ENCODE assay signal across 26 mouse cellular contexts in the genomic region with DNA sequence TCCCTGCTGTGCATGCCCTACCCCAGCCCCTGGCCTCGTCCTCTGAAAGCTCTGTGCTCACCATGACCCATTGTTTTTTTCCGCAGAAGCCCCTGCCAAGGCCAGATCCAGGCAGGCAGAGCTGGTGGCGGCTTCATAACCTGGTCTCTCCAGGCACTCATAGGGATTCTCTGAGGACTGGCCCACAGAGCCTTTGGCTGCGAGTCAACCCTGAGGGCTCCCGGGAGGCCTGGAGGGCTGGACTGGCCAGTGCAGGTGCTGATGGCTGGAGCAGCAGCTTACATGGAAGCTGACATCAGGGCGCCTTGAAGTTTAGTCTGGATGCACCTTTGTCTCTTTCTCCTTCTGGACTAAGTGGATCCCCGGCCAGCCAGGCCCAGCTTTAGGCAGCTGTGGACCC. TPM values are rescaled to one million over a fixed set of nuclear protein-coding genes. Genes with fewer than 3 reads are reported as not detected.
DNase-seq lines count a peak whose midpoint lies in the region; ATAC-seq lines count a peak whose summit lies in the region.
"Had no signal": no experiment of that assay in that cellular context is flagged by ENCODE, and none has a peak within 500 bp of the region (broad histone marks: within the 10 kb centered on the region; RNA-seq: fewer than 3 reads in every experiment).

No protein-coding gene starts in this region.

- no peaks in the 10 kb centered on the region for H3K9me3 ChIP-seq in intestine, embryonic 15.5 days
- H3K9me3 ChIP-seq in intestine, embryonic 16.5 days (ENCODE audit: control insufficient read depth, low read length): no peaks in the 10 kb centered on the region
- no peaks in the 10 kb centered on the region for H3K9me3 ChIP-seq in kidney, embryonic 16.5 days (ENCODE audit: low read length)
- H3K9me3 ChIP-seq: embryonic facial prominence, embryonic 10.5 days; embryonic facial prominence, embryonic 13.5 days; forebrain, embryonic 12.5 days; forebrain, embryonic 15.5 days; G1E; hindbrain, embryonic 13.5 days had no signal

- H3K27ac ChIP-seq in intestine, embryonic 15.5 days: no peak overlapping the region
- H3K27ac ChIP-seq in intestine, embryonic 16.5 days (ENCODE audit: low read length): no peak overlapping the region
- no peak overlapping the region for H3K27ac ChIP-seq in kidney, embryonic 16.5 days (ENCODE audit: low read length)
- H3K27ac ChIP-seq: embryonic facial prominence, embryonic 10.5 days; embryonic facial prominence, embryonic 13.5 days; forebrain, embryonic 12.5 days; forebrain, embryonic 15.5 days; hindbrain, embryonic 13.5 days had no signal

- no peak overlapping the region for H3K4me3 ChIP-seq in intestine, embryonic 15.5 days (replicated peaks)
- no peak overlapping the region for H3K4me3 ChIP-seq in intestine, embryonic 16.5 days (ENCODE audit: low read length)
- H3K4me3 ChIP-seq in kidney, embryonic 16.5 days (ENCODE audit: low read length): no peak overlapping the region
- H3K4me3 ChIP-seq: embryonic facial prominence, embryonic 10.5 days; embryonic facial prominence, embryonic 13.5 days; erythroblast, embryonic 14.5 days; forebrain, embryonic 12.5 days; forebrain, embryonic 15.5 days; hindbrain, embryonic 13.5 days had no signal

- no peak for ATAC-seq in intestine, embryonic 15.5 days
- ATAC-seq in intestine, embryonic 16.5 days: no peak
- ATAC-seq in kidney, embryonic 16.5 days (ENCODE audit: low FRiP score, low TSS enrichment): no peak
- ATAC-seq: forebrain, embryonic 15.5 days; hindbrain, embryonic 16.5 days; inflammation-experienced regulatory T-cells, adult 6 months had no signal

- peaks cover 24% of the 10 kb centered on the region for H3K36me3 ChIP-seq in intestine, embryonic 15.5 days
- peaks cover 25% of the 10 kb centered on the region for H3K36me3 ChIP-seq in intestine, embryonic 16.5 days (ENCODE audit: control insufficient read depth, insufficient read depth, low read length)
- H3K36me3 ChIP-seq in kidney, embryonic 16.5 days (ENCODE audit: insufficient read depth, low read length): peaks cover 27% of the 10 kb centered on the region

- no peaks in the 10 kb centered on the region for H3K27me3 ChIP-seq in intestine, embryonic 15.5 days (replicated peaks)
- no peaks in the 10 kb centered on the region for H3K27me3 ChIP-seq in intestine, embryonic 16.5 days (replicated peaks; ENCODE audit: control insufficient read depth, insufficient read depth, low read length)
- H3K27me3 ChIP-seq in kidney, embryonic 16.5 days (ENCODE audit: insufficient read depth, low read length): no peaks in the 10 kb centered on the region
- H3K27me3 ChIP-seq: CH12.LX; embryonic facial prominence, embryonic 13.5 days; forebrain, embryonic 12.5 days; forebrain, embryonic 15.5 days; hindbrain, embryonic 13.5 days had no signal

- 0 out of 2 replicates have a peak overlapping the region, but pooled peaks have one; percentile 13 for H3K9ac ChIP-seq in intestine, embryonic 15.5 days
- H3K9ac ChIP-seq in intestine, embryonic 16.5 days (ENCODE audit: low read depth, low read length): no peak overlapping the region
- H3K9ac ChIP-seq in kidney, embryonic 16.5 days (replicated peaks; ENCODE audit: low read length): no peak overlapping the region
- H3K9ac ChIP-seq: embryonic facial prominence, embryonic 13.5 days; forebrain, embryonic 12.5 days; forebrain, embryonic 15.5 days; hindbrain, embryonic 13.5 days had no signal

- 80% methylated on average over 7 of the region's 7 CpGs for WGBS in intestine, embryonic 15.5 days
- WGBS in intestine, embryonic 16.5 days: 89% methylated on average over 7 of the region's 7 CpGs
- 86% methylated on average over 7 of the region's 7 CpGs for WGBS in kidney, embryonic 16.5 days

- peak; percentile 67 for DNase-seq in adrenal gland, postnatal 14 days
- no peak for DNase-seq in adrenal gland, adult 2 months
- peak; percentile 46 to 70 for DNase-seq in kidney, postnatal 25 days
- DNase-seq in MN1 (ENCODE audit: low spot score): peak; percentile 87
- DNase-seq: adrenal gland, postnatal 25 days; B cell, adult 2 months; cerebellum, adult 11-12 months; cerebellum, adult 8-10 months; cerebellum, postnatal 36 days; embryo, embryonic 11 days; gastrocnemius, postnatal 10 days; heart, adult 11 months had no signal

- H3K4me1 ChIP-seq in intestine, embryonic 15.5 days (replicated peaks): peaks cover 25% of the 10 kb centered on the region
- peaks cover 25% of the 10 kb centered on the region for H3K4me1 ChIP-seq in intestine, embryonic 16.5 days (ENCODE audit: control insufficient read depth, insufficient read depth, low read length)
- peaks cover 30% of the 10 kb centered on the region for H3K4me1 ChIP-seq in kidney, embryonic 16.5 days (ENCODE audit: insufficient read depth, low read length)

- H3K4me2 ChIP-seq in intestine, embryonic 15.5 days (replicated peaks): no peak overlapping the region
- no peak overlapping the region for H3K4me2 ChIP-seq in intestine, embryonic 16.5 days (ENCODE audit: low read depth, low read length)
- no peak overlapping the region for H3K4me2 ChIP-seq in kidney, embryonic 16.5 days (replicated peaks; ENCODE audit: low read depth, low read length)
- H3K4me2 ChIP-seq: embryonic facial prominence, embryonic 13.5 days; forebrain, embryonic 12.5 days; forebrain, embryonic 15.5 days; heart, embryonic 11.5 days; hindbrain, embryonic 13.5 days had no signal

RNA-seq across cellular contexts. Expression of a gene that starts 5.3 kb away (rescaled TPM):
- 31.0 and 37.3 TPM in 2 replicates for total RNA-seq in adrenal gland, postnatal 14 days (2021)
- total RNA-seq in adrenal gland, adult 2 months (2021): 10 to 100 TPM; 26.0 to 34.9 TPM
- 56.8 and 66.5 TPM in 2 replicates for polyA plus RNA-seq in adrenal gland, adult 2 months (2012; rRNA removed)
- polyA plus RNA-seq in intestine, embryonic 15.5 days (2015; fragmentation: Nextera tagmentation; extraction: Ambion mirVana): 88.0 and 91.1 TPM in 2 replicates
- 92.2 and 94.3 TPM in 2 replicates for polyA plus RNA-seq in intestine, embryonic 16.5 days (2015; fragmentation: Nextera tagmentation; extraction: Ambion mirVana)
- 110 and 114 TPM in 2 replicates for polyA plus RNA-seq in kidney, embryonic 16.5 days (2015; fragmentation: Nextera tagmentation; extraction: Ambion mirVana)

RNA-seq across cellular contexts. Expression of a gene that starts 24.0 kb away (rescaled TPM):
- 20.8 TPM in 2 replicates for total RNA-seq in adrenal gland, postnatal 14 days (2021)
- 10 to 100 TPM; 17.0 to 23.2 TPM for total RNA-seq in adrenal gland, adult 2 months (2021)
- 42.3 and 46.7 TPM in 2 replicates for polyA plus RNA-seq in adrenal gland, adult 2 months (2012; rRNA removed)
- polyA plus RNA-seq in intestine, embryonic 15.5 days (2015; fragmentation: Nextera tagmentation; extraction: Ambion mirVana): 12.0 and 13.1 TPM in 2 replicates
- polyA plus RNA-seq in intestine, embryonic 16.5 days (2015; fragmentation: Nextera tagmentation; extraction: Ambion mirVana): 10.1 and 11.8 TPM in 2 replicates
- polyA plus RNA-seq in kidney, embryonic 16.5 days (2015; fragmentation: Nextera tagmentation; extraction: Ambion mirVana): 22.8 and 25.3 TPM in 2 replicates
